Mouse (Mus musculus): Measurements from ENCODE around the gene Senp6. TPM values are rescaled to one million over a fixed set of nuclear protein-coding genes. Genes with fewer than 3 reads are reported as not detected.

Senp6 gene
- polyA plus RNA-seq, 1 experiment from 2014 or later, result 41.6 TPM

DNA sequence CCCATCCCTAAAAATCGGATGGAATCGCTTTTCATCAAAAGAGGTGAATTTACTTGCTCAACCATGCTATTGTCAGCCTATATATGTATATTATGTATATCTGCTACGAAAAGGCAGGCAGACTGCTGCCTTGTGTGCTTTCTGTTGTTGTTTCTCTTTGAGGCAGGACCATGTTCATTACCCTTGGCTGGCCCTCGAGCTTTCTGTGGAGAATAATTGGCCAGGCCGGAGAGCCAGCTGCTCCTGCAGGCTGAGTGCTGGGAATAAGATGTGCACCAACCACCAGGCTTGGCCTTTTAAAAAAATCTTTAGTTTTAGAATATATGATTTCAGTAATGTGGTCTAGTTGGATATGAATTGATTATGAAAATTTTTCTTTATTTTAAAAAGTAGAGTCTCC is 117.4 kb downstream of the Senp6 start:
- 81% methylated on average over 5 of the region's 5 CpGs for WGBS
- no peaks in the 10 kb centered on the region for H3K36me3 ChIP-seq (ENCODE audit: control insufficient read depth, insufficient read depth, low read length)
- H3K27ac ChIP-seq (ENCODE audit: low read depth, low read length), result no peak overlapping the region
- H3K4me3 ChIP-seq (ENCODE audit: low read depth, low read length), result no peak overlapping the region
- H3K9ac ChIP-seq (ENCODE audit: low read depth, low read length), result no peak overlapping the region
- H3K4me1 ChIP-seq (replicated peaks; ENCODE audit: control insufficient read depth, insufficient read depth, low read length), result no peaks in the 10 kb centered on the region
- DNase-seq (ENCODE audit: low spot score) (peak; percentile 7), ATAC-seq (replicated peaks; ENCODE audit: low FRiP score) (no peak)
- H3K27me3 ChIP-seq (replicated peaks; ENCODE audit: control insufficient read depth, insufficient read depth, low read length), result no peaks in the 10 kb centered on the region
- no peak overlapping the region for H3K4me2 ChIP-seq
- H3K9me3 ChIP-seq (ENCODE audit: control insufficient read depth, low read length), result no peaks in the 10 kb centered on the region

- DNase-seq (ENCODE audit: low spot score), result peak; percentile 26
- ATAC-seq (replicated peaks; ENCODE audit: low FRiP score), result no peak
- Histone ChIP-seq H3K9me3 (ENCODE audit: control insufficient read depth, low read length) (no peaks in the 10 kb centered on the region), H3K4me3 (ENCODE audit: low read depth, low read length) (no peak overlapping the region), H3K27me3 (replicated peaks; ENCODE audit: control insufficient read depth, insufficient read depth, low read length) (no peaks in the 10 kb centered on the region), H3K27ac (ENCODE audit: low read depth, low read length) (no peak overlapping the region), H3K9ac (ENCODE audit: low read depth, low read length) (no peak overlapping the region), H3K4me1 (replicated peaks; ENCODE audit: control insufficient read depth, insufficient read depth, low read length) (no peaks in the 10 kb centered on the region), H3K36me3 (ENCODE audit: control insufficient read depth, insufficient read depth, low read length) (no peaks in the 10 kb centered on the region), H3K4me2 (no peak overlapping the region)
- WGBS, result 57% methylated on average over 3 of the region's 3 CpGs
Measured at GRCm38 (mm10) chr9:80185737-80186136, 119.0 kb downstream of the Senp6 start.

DNA sequence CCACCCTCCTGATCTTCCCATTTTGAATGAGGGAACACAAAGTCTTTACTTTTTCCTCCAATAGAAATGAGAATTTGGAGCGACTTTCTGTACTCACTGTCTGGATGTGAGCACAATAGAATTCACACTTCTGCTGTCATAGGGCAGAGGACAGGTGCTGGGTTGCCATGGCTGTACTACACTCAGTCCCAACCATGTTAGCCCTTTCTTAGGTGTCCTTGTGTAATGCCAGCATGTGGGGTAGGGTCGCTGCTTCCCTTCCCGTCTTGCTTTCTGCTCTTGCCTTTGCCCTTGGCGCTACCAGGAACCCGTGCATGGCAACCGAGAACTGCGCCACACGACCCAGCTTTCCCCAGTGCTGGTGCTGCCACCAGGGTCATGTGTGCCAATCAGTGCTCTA is 120.0 kb downstream of the Senp6 start:
- 88% methylated on average over 8 of the region's 8 CpGs for WGBS
- ATAC-seq (replicated peaks; ENCODE audit: low FRiP score), result no peak

DNA sequence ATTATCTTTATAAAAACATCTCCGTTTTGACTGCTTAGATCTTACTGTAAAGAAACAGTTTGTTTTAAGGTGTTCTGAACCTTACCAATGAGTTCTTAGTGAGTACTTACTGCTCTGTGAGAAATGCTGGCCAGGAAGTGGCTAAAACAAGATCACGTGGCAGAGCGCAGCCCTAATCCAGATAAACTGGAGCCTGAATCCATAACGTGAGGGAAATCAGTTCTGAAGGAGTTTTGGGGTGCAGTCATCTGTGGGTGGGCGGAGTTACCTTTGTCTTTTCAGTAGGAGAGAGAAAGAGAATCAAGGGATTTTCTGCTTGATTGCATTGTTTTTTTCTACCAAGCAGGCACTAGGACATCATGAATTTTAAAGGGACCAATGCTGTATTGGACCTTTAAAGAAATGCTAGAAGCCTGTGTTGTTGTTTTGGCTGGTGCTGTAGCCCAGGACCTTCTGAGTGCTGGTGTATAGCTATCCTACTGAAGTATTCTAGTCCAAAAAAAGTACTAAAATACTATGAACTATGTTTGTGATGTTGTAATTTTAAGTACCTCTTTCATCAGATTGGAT is 121.7 kb downstream of the Senp6 start:
- DNase-seq (ENCODE audit: low spot score) (no peak), ATAC-seq (replicated peaks; ENCODE audit: low FRiP score) (no peak)
- Histone ChIP-seq H3K4me1 (replicated peaks; ENCODE audit: control insufficient read depth, insufficient read depth, low read length) (no peaks in the 10 kb centered on the region), H3K4me3 (ENCODE audit: low read depth, low read length) (no peak overlapping the region), H3K36me3 (ENCODE audit: control insufficient read depth, insufficient read depth, low read length) (no peaks in the 10 kb centered on the region), H3K27me3 (replicated peaks; ENCODE audit: control insufficient read depth, insufficient read depth, low read length) (no peaks in the 10 kb centered on the region), H3K4me2 (no peak overlapping the region), H3K9ac (ENCODE audit: low read depth, low read length) (no peak overlapping the region), H3K27ac (ENCODE audit: low read depth, low read length) (no peak overlapping the region), H3K9me3 (ENCODE audit: control insufficient read depth, low read length) (no peaks in the 10 kb centered on the region)
- WGBS, result 55% methylated on average over 5 of the region's 5 CpGs

More for the DNA sequence above, 120.0 kb downstream of the Senp6 start:
- Histone ChIP-seq H3K4me2 (no peak overlapping the region), H3K9ac (ENCODE audit: low read depth, low read length) (no peak overlapping the region), H3K27ac (ENCODE audit: low read depth, low read length) (no peak overlapping the region), H3K27me3 (replicated peaks; ENCODE audit: control insufficient read depth, insufficient read depth, low read length) (no peaks in the 10 kb centered on the region), H3K4me3 (ENCODE audit: low read depth, low read length) (no peak overlapping the region), H3K9me3 (ENCODE audit: control insufficient read depth, low read length) (no peaks in the 10 kb centered on the region), H3K4me1 (replicated peaks; ENCODE audit: control insufficient read depth, insufficient read depth, low read length) (no peaks in the 10 kb centered on the region), H3K36me3 (ENCODE audit: control insufficient read depth, insufficient read depth, low read length) (no peaks in the 10 kb centered on the region)
- peak; percentile 20 for DNase-seq (ENCODE audit: low spot score)

- H3K36me3 ChIP-seq (ENCODE audit: control insufficient read depth, insufficient read depth, low read length), result no peaks in the 10 kb centered on the region
- H3K9ac ChIP-seq (ENCODE audit: low read depth, low read length), result no peak overlapping the region
- no peak overlapping the region for H3K27ac ChIP-seq (ENCODE audit: low read depth, low read length)
- no peak overlapping the region for H3K4me2 ChIP-seq
- no peaks in the 10 kb centered on the region for H3K27me3 ChIP-seq (replicated peaks; ENCODE audit: control insufficient read depth, insufficient read depth, low read length)
- H3K4me3 ChIP-seq (ENCODE audit: low read depth, low read length), result no peak overlapping the region
- ATAC-seq (replicated peaks; ENCODE audit: low FRiP score), result no peak
- WGBS, result 88% methylated on average over 6 of the region's 6 CpGs
- no peaks in the 10 kb centered on the region for H3K4me1 ChIP-seq (replicated peaks; ENCODE audit: control insufficient read depth, insufficient read depth, low read length)
- DNase-seq (ENCODE audit: low spot score), result no peak
- H3K9me3 ChIP-seq (ENCODE audit: control insufficient read depth, low read length), result no peaks in the 10 kb centered on the region
Measured at GRCm38 (mm10) chr9:80191240-80191639, 124.5 kb downstream of the Senp6 start.

DNA sequence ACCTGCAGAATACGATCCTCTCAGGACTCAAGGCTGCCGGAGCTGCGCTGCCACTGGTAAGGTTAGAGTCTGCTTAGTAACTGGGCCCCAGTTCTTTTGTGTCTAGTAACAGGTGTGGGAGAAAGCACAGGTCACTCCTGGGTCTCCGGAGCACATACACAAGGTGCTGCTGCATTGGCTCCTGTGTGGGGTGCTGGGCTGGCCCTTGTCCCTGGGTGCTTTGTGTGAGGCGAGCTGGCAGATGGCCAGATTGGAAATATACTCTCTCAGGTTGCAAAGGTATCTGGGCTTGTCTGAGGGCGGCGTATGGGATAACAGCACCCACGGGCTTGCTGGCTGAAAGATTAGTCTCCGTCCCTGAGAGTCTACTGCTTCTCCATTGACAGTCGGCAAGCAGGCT is 125.6 kb downstream of the Senp6 start:
- H3K27ac ChIP-seq (ENCODE audit: low read depth, low read length), result no peak overlapping the region
- H3K4me1 ChIP-seq (replicated peaks; ENCODE audit: control insufficient read depth, insufficient read depth, low read length), result no peaks in the 10 kb centered on the region
- H3K36me3 ChIP-seq (ENCODE audit: control insufficient read depth, insufficient read depth, low read length), result no peaks in the 10 kb centered on the region
- 83% methylated on average over 10 of the region's 10 CpGs for WGBS
- no peaks in the 10 kb centered on the region for H3K9me3 ChIP-seq (ENCODE audit: control insufficient read depth, low read length)
- no peak for DNase-seq (ENCODE audit: low spot score)
- no peak overlapping the region for H3K4me3 ChIP-seq (ENCODE audit: low read depth, low read length)
- no peak overlapping the region for H3K9ac ChIP-seq (ENCODE audit: low read depth, low read length)
- ATAC-seq (replicated peaks; ENCODE audit: low FRiP score), result no peak
- no peaks in the 10 kb centered on the region for H3K27me3 ChIP-seq (replicated peaks; ENCODE audit: control insufficient read depth, insufficient read depth, low read length)
- no peak overlapping the region for H3K4me2 ChIP-seq

DNA sequence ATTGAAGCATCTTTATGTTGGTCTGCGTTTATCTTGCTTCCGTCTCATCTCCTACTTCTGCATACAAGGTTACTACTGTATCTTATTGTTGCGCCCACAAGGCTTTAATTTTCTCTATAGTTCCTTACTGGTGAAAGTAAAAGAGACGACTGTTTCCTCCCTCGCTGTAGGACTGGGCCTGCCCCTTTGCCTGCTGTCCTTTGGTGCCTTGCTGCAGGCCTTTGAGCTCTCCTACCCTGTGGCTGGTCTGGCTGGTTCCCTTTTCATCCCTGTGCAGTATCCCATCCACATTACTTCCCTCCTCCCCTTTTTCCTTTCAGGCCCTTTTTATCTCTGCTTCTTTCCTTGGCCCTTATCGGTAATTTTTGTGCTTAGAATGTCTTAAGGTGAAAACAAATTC is 127.7 kb downstream of the Senp6 start:
- no peak for ATAC-seq (replicated peaks; ENCODE audit: low FRiP score)
- Histone ChIP-seq H3K4me3 (ENCODE audit: low read depth, low read length) (no peak overlapping the region), H3K27ac (ENCODE audit: low read depth, low read length) (no peak overlapping the region), H3K9me3 (ENCODE audit: control insufficient read depth, low read length) (no peaks in the 10 kb centered on the region), H3K9ac (ENCODE audit: low read depth, low read length) (no peak overlapping the region), H3K36me3 (ENCODE audit: control insufficient read depth, insufficient read depth, low read length) (no peaks in the 10 kb centered on the region), H3K4me1 (replicated peaks; ENCODE audit: control insufficient read depth, insufficient read depth, low read length) (no peaks in the 10 kb centered on the region), H3K4me2 (no peak overlapping the region), H3K27me3 (replicated peaks; ENCODE audit: control insufficient read depth, insufficient read depth, low read length) (no peaks in the 10 kb centered on the region)
- 69% methylated on average over 6 of the region's 6 CpGs for WGBS
- no peak for DNase-seq (ENCODE audit: low spot score)

Other genes starting within 250 kb of the Senp6 start
- 1.3 and 1.8 TPM in 2 replicates for gene Filip1, start 54.1 kb upstream of the Senp6 start, polyA plus RNA-seq (2014; fragmentation: Nextera tagmentation; extraction: Ambion mirVana)
- gene Myo6, start 98.1 kb downstream of the Senp6 start, polyA plus RNA-seq (2014; fragmentation: Nextera tagmentation; extraction: Ambion mirVana), result 7.5 and 8.2 TPM in 2 replicates

Measured in liver, embryonic 11.5 days (tissue).